Mouse (Mus musculus) megakaryocyte, embryonic 14.5 days (primary cell): ENCODE data around the gene Efcab5.

Experiments
- FLI1 ChIP-seq: IDR thresholded peaks from 2 replicates; pipeline ENCODE4 v1.6.1; 2012; ENCODE audit warnings: low read length, inconsistent platforms, mixed read lengths
- GATA1 ChIP-seq: IDR thresholded peaks from 3 replicates; pipeline ENCODE4 v1.6.1; 2012; ENCODE audit warnings: mixed read lengths, low read length, inconsistent platforms, borderline replicate concordance

GRCm38 (mm10) chr11:77098332-77098972, 90.3 kb downstream of the Efcab5 start:
- TF ChIP-seq GATA1 (no peak), FLI1 (no peak)
